Mouse (Mus musculus) lung, adult 10 weeks (tissue): ENCODE measurements around the gene Hes5. TPM values are rescaled to one million over a fixed set of nuclear protein-coding genes. Genes with fewer than 3 reads are reported as not detected.

ENCODE experiments used
- polyA plus RNA-seq: library from polyadenylated mRNA; stranded (reverse); fragments of 350-450 nt; fragmentation: Illumina TruSeq; extraction: RNeasy Lipid Tissue Mini Kit (QIAGEN cat#74804); gene quantifications from one replicate; pipeline ENCODE4 v1.2.3, GENCODE M21; 2014; ENCODE audit warnings: low read depth, low replicate concordance; ENCODE audit not compliant: insufficient read depth

Gene Hes5
- polyA plus RNA-seq, result not detected

DNA sequence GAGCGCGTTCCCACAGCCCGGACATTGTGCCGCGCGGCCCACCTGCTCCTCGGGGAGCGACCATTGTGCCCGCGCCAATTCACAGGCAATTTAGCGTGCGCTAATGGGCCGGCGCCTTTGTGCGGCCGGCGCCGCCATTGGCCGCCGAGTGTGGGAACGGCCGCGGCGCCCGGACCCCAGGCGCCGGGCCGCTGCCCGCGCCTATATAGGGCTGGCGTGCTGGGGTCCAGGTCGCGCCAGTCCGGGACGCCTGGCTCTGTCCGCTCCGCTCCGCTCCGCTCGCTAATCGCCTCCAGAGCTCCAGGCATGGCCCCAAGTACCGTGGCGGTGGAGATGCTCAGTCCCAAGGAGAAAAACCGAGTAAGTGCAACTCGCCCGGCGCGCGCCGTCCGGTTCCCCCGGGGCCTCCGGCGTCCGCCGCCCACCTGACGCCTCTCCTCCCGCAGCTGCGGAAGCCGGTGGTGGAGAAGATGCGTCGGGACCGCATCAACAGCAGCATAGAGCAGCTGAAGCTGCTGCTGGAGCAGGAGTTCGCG lies at the start of gene Hes5:
Hes5 (plus strand) TSS at position 234 of the 536 bp plus-strand sequence.

DNA sequence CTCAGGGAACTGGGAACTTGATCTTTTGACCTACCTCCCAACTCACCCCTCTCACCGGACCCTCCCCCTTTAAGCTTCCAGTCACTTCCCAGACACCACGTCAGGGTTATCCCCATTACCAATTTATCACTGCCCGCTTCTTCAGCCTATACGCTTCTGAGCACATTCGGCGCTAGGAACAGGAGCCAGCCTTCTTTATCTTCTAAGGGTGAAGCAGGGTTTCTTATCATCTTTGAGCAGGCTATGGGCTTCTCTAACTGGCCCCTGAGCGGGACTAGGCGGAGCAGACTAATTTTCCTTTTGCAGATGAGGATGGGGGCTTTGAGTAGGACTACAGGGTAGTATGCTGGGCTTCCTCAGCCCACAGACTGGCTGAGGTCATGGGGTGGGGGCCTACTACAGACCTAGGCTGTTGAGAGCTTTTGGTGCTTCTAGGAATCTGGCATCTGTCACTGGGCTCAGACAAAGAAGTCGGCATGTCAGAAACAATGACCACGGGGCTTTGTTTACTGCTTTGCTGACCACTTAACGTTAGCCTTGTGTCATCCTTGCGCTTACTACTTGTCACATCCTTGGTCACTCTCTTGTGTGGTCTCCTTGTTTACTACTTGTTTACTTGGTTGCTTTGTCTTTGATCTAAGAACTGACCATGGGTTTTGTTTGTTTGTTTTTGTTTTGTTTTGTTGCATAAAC lies 32.2 kb upstream of the Hes5 start, which contains the start of gene Tnfrsf14:
Tnfrsf14 (minus strand) TSS at position 169 of the 693 bp plus-strand sequence.

DNA sequence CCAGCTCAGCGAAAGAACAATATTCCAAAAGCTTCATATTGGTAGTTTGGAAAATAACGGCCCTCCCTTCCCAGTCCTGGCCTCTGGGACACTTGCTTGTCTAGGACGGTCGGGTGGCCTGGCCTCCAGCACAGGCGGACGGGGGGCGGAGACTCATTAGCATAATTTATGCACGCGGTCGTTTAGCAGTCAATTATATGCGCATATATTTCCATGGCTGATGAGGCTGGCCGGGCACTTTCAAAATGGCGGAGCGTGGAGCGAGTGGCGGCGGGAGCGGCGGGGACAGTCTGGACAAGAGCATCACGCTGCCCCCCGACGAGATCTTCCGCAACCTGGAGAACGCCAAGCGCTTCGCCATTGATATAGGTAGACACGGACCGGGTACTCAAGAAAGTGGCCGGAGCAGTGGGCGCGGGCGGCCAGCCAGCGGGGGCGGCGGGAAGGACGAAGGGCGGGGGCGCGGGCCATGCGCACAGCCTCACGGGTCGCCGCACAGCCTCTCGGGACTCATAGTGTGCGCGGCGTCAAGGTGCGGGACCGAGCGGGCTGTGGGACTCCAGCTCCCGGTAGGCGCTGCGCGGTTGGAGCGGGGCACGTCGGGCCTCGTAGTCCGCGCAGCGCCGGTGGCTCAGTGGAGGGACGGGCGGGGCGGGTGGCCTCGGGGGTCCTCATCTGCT lies 3.3 kb downstream of the Hes5 start, which contains the start of gene Pank4:
Pank4 (plus strand) TSS at position 223 of the 680 bp plus-strand sequence.

Other genes with a start within 250 kb of the Hes5 start
- 1.3 TPM for gene Ttc34, start 123.5 kb upstream of the Hes5 start, polyA plus RNA-seq
- gene Mmel1, start 91.3 kb upstream of the Hes5 start, polyA plus RNA-seq, result not detected
- 23.3 TPM for gene Fam213b, start 61.8 kb upstream of the Hes5 start, polyA plus RNA-seq
- 6.6 TPM for gene Tnfrsf14, start 32.4 kb upstream of the Hes5 start, polyA plus RNA-seq
- gene Pank4, start 3.2 kb downstream of the Hes5 start, polyA plus RNA-seq, result 18.3 TPM
- 2.1 TPM for gene Plch2, start 95.9 kb downstream of the Hes5 start, polyA plus RNA-seq
- gene Pex10, start 106.1 kb downstream of the Hes5 start, polyA plus RNA-seq, result 12.8 TPM
- 130 TPM for gene Rer1, start 125.5 kb downstream of the Hes5 start, polyA plus RNA-seq
- 6.4 TPM for gene Morn1, start 125.7 kb downstream of the Hes5 start, polyA plus RNA-seq